Mouse (Mus musculus) fat pad, adult 2 months (tissue): ENCODE measurements around the gene Celf5.
A peak's percentile ranks its signal among the peaks of the same experiment; 100 is the strongest.
"Not testable (repeated sequence)": the region's sequence is repeated elsewhere in the genome, so short reads cannot be mapped to it uniquely, and the experiment has no call there.

Source experiments
- DNase-seq: peaks from one replicate; pipeline ENCODE4 v3.0.0-alpha.2; 2011; ENCODE audit warnings: low read depth, low spot score; ENCODE audit errors: extremely low read depth

Gene Celf5

DNA sequence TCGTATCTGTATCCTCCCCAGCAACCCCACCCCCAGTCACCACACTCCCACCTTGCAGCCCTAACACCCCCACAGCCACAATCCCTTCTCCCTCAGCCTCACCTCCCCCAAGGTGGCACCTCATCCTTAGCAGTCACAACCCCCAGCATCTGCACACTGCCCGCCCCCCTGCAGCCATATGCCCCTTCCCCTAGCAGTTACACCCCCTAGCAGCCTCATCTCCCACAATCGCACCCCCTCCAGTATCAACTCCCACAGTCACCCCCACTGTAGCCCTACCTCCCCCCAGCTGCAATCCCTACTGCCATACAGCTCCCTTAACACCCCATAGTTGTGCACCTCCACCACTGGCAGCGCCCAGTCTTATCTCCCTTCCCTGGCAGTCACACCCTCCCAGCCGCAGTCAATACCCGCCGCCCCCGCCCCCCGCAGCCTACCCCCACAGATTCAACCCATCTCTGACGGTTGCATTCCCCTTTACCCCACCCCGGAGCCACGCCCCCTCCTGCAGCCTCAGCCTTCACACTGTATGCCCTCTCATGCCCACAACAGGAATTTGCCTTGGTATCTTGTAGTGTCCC is 25.4 kb downstream of the Celf5 start:
- no peak for DNase-seq

GRCm38 (mm10) chr10:81455181-81455895 is 27.2 kb downstream of the Celf5 start, which contains the start of gene Nfic:
Gene Nfic, minus strand, starts transcription at chr10:81455635.
- no peak for DNase-seq

GRCm38 (mm10) chr10:81454106-81454505 is 28.4 kb downstream of the Celf5 start:
- DNase-seq: no peak

- no peak for DNase-seq
Measured at GRCm38 (mm10) chr10:81452947-81453288, 29.6 kb downstream of the Celf5 start.

GRCm38 (mm10) chr10:81452237-81452946 is 30.1 kb downstream of the Celf5 start:
- no peak for DNase-seq

DNA sequence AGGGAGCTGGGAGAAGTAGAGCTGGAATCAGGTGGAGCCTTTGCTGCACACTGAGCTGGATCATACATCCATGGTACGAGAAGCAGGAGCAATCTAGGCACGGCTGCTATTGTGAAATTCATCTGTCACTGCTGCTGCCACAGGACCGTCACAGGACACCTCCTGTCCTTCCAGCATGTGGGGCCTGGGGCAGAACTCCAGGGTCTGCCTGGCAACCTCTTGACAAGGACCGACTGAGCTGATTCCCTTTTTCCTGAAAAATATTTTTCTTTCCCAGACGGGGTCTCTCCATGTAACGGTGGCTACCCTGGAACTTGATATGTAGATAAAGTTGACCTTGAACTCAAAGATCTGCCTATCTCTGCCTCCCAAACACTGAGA is 31.2 kb downstream of the Celf5 start:
- DNase-seq: no peak

DNA sequence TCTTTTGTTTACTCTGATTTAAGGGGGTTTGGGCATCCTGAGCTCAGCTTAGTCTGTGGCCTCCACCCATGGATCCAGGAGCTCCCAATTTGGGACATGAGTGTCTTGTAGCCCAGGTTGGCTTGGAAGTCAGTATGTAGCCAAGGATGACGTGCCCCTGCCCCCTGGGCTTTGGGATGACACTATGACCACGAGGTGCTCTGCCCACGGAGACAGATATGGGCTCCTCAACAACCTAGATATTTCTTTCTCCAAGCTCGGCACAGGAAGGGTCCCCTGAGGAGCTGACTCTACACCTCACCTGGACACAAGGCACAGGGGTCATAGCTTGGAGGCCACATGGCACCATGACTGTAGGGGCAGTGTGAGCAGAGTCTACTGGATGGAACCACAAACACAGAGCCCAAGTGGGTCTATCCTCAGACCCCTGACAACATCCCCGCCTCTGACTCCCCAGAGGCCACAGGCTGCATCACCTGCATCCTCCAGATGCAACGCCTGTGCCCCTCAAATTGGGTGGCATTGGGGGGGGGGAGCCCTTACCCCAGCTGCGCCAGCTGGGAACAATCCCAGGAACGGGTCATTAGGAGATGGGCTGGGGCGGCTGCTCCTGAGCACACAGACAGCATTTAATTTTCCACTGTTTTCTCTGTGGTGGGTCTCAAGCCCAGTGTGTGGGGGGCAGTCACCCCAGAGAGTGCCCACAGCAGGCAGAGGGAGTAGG is 31.7 kb downstream of the Celf5 start:
- no peak for DNase-seq

- no peak for DNase-seq
Measured at GRCm38 (mm10) chr10:81450140-81450539, 32.4 kb downstream of the Celf5 start.

DNA sequence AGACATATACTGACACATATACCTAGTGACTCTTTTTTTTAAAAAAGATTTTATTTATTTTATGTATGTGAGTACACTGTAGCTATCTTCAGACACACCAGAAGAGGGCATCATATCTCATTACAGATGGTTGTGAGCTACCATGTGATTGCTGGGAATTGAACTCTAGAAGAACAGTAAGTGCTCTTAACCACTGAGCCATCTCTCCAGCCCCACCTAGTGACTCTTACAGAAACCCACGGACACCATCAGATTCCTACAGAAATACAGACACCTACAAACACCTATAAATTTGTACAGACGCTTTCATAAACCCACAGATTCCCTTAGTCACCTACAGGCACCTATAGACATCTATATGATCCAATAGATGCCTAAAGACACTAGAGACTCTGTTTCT is 37.0 kb downstream of the Celf5 start:
- DNase-seq: not testable (repeated sequence)

- no peak for DNase-seq
Measured at GRCm38 (mm10) chr10:81441019-81441418, 41.5 kb downstream of the Celf5 start.

GRCm38 (mm10) chr10:81435436-81435835 is 47.1 kb downstream of the Celf5 start:
- peak; percentile 78 for DNase-seq

GRCm38 (mm10) chr10:81434361-81435263 is 47.9 kb downstream of the Celf5 start:
- DNase-seq: no peak

- no peak for DNase-seq
Measured at GRCm38 (mm10) chr10:81433541-81434289, 48.8 kb downstream of the Celf5 start.

- no peak for DNase-seq
Measured at GRCm38 (mm10) chr10:81432868-81433262, 49.6 kb downstream of the Celf5 start.

GRCm38 (mm10) chr10:81432169-81432867 is 50.2 kb downstream of the Celf5 start:
- no peak for DNase-seq

DNA sequence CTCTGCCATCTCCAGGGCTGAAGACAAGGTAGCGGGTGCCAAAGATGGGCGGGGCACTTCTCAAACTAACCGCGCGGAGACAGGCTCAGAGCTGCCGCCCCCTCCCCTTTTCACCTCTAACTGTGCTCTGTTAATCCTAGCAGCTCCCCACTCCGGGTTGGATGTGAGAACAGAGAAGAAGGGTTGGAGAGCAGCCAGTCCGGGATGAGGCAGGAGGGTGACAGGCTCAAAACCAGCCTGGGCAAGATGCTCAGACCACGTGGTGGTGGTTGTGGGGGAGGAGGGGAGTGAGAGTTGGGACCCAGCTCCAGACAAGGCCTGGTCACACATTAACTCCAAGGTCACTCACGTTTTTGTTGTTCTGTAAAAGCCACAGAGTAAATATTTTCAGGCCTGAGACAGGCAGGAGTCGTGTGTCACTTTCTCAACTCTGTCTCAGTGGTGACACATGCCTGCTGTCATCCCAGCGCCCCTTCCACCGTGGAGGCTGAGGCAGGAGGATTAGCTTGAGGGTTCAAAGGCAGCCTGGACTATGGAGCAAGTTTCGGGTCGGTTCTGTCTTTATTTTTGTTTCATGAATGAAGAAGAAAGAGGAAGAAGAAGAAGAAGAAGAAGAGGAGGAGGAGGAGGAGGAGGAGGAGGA is 50.9 kb downstream of the Celf5 start:
- DNase-seq: no peak

DNA sequence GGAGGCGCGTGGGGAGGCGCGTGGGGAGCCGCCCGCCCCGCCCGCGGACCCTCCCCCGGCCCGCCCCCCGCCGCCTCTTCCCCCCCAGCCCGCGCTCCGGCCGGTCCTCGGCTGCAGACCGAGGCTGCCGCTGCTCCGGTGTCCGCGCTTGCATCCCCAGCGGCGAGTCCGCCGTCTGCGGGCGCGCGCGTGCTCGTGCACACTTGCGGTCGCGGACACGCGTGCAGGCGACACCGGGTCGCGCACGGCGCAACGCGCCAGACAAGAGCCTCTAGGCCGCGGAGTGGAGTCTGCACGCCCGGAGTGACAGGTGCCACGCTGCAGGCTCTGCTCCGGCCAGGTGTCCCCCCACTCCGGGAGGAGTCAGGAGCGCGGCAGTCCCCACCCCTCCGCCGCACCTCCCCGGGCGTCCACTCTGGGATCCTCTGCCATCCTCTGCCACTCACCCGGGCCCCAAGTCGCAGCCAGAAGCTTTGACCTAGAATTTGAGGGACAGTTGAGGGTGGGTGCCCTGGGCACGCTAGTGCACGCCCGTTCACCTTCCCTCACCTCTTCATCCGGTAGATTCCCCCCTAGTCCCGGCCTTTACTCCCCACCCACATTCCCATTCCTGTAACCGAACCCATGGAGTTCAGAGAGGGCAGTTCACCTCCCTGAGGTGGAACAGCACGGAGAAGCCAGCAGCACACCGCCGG is 51.5 kb downstream of the Celf5 start:
- DNase-seq: no peak

DNA sequence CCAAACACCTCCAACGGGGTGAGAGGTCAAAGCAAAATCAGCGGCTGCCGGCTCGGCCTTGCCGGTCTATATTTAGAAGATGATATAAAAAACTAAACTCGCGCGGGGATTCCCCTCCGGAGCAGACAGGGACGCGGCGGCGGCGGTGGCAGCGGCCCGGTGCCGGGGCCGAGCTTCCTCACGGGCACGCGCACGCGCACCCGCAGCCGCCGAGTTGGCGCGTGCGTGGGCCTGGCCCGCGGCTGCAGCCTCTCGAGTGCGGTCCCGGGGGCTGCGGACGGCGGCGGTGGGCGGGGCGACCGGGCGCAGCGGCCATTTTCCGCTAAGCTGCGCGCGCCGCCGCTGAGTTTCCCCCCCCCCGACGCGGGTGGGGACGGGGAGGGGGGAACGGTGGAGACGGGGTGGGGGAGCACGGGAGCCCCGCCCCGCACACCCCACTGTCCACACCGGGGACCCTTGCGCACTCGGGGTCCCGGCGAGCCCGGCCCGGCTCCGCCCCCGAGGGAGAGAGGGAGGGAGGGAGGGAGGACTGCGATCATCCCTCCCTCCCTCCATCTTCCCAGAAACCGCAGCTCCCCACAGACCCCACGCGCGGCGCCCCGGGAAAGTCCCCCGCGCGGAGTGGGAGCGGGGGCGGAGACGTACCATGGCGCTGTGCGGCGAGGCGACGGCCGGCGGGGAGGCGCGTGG is 52.2 kb downstream of the Celf5 start:
- no peak for DNase-seq
